Mouse (Mus musculus) gastrocnemius, postnatal 10 days (tissue): ENCODE results near the gene Gm12169. TPM values are rescaled to one million over a fixed set of nuclear protein-coding genes. Genes with fewer than 3 reads are reported as not detected.

Experiments
- total RNA-seq, 2 experiments: library from RNA; stranded (reverse); gene quantifications; 2 replicates each; pipeline ENCODE4 v1.2.3; 2021

The Gm12169 gene
- total RNA-seq, 2 experiments from 2014 or later = not detected

Other genes starting within 250 kb of the Gm12169 start
- 1 to 10 TPM in 1 of 2 experiments, under 1 TPM in 1; 0.87 to 4.3 TPM for gene Cyfip2, start 211.4 kb upstream of the Gm12169 start, total RNA-seq
- gene Itk, start 134.7 kb upstream of the Gm12169 start, total RNA-seq = under 1 TPM; 0.14 to 0.18 TPM
- not detected for gene Fam71b, start 127.7 kb upstream of the Gm12169 start, total RNA-seq
- 10 to 100 TPM; 17.4 to 18.4 TPM for gene Med7, start 87.3 kb upstream of the Gm12169 start, total RNA-seq
- under 1 TPM; 0.12 to 0.23 TPM for gene Havcr2, start 69.3 kb upstream of the Gm12169 start, total RNA-seq
- not detected for gene BC053393, start 47.3 kb downstream of the Gm12169 start, total RNA-seq
- gene Dppa1, start 105.0 kb downstream of the Gm12169 start, total RNA-seq = not detected
- gene Timd2, start 182.8 kb downstream of the Gm12169 start, total RNA-seq = not detected
- gene Havcr1, start 210.9 kb downstream of the Gm12169 start, total RNA-seq = under 1 TPM; 0.27 to 0.33 TPM